Mouse (Mus musculus) kidney, adult 2 months (tissue): ENCODE results near the gene Cnnm3. TPM values are rescaled to one million over a fixed set of nuclear protein-coding genes. Genes with fewer than 3 reads are reported as not detected.

Experiments
- DNase-seq: peaks from one replicate; pipeline ENCODE4 v3.0.0; 2021
- H3K27ac ChIP-seq: fragments of 200-500 bp; 2 replicates; pipeline ENCODE4 v1.5.1; 2012; ENCODE audit warnings: low read depth, low read length, control low read depth, inconsistent platforms; ENCODE audit not compliant: insufficient read depth
- H3K27me3 ChIP-seq: fragments of 200-500 bp; replicated peaks from 2 replicates; pipeline ENCODE4 v1.6.1; 2012; ENCODE audit warnings: mild to moderate bottlenecking, moderate library complexity, low read length, inconsistent platforms; ENCODE audit not compliant: control insufficient read depth, insufficient read depth
- H3K36me3 ChIP-seq: fragments of 200-500 bp; 2 replicates; pipeline ENCODE4 v1.6.1; 2012; ENCODE audit warnings: mild to moderate bottlenecking, moderate library complexity, low read length, inconsistent platforms; ENCODE audit not compliant: control insufficient read depth, insufficient read depth
- H3K4me1 ChIP-seq: fragments of 200-500 bp; 2 replicates; pipeline ENCODE4 v1.6.1; 2011; ENCODE audit warnings: low read length; ENCODE audit not compliant: control insufficient read depth, insufficient read depth
- H3K4me3 ChIP-seq: fragments of 200-500 bp; 2 replicates; pipeline ENCODE4 v1.5.1; 2011; ENCODE audit warnings: mild to moderate bottlenecking, low read depth, low read length, control low read depth; ENCODE audit not compliant: insufficient read depth
- CTCF ChIP-seq: fragments of 200-500 bp; conservative IDR thresholded peaks from 2 replicates; pipeline ENCODE4 v1.5.1; 2011; ENCODE audit warnings: low read depth, mild to moderate bottlenecking, control low read depth, low read length, moderate library complexity, mixed read lengths; ENCODE audit not compliant: insufficient read depth, insufficient read length
- POLR2A ChIP-seq: fragments of 200-500 bp; IDR thresholded peaks from one replicate; pipeline ENCODE4 v1.6.1; 2011; ENCODE audit warnings: low read depth, low read length, control low read depth
- WGBS: fragments of 180-500 bp; shearing (Covaris S2); methylation state at CpG from one replicate; pipeline ENCODE4 v1.1.7; 2018; 5-methylcytosine and 5-hydroxymethylcytosine counted together
- polyA plus RNA-seq: library from polyadenylated mRNA; depleted of rRNA; stranded (reverse); fragments of >200 nt; gene quantifications from 2 replicates; pipeline ENCODE4 v1.2.3, GENCODE M21; 2012

Gene Cnnm3
- polyA plus RNA-seq, 1 experiment = 19.8 TPM

- 70% methylated on average over 11 of the region's 11 CpGs for WGBS
- Histone ChIP-seq H3K27me3 (no peaks in the 10 kb centered on the region), H3K4me1 (peaks cover 7% of the 10 kb centered on the region; the same call in 1 of the 2 replicates), H3K36me3 (no peaks in the 10 kb centered on the region; the same call in 1 of the 2 replicates), H3K4me3 (no peak overlapping the region), H3K27ac (no peak overlapping the region)
- no peak for DNase-seq
- TF ChIP-seq POLR2A = no peak
- TF ChIP-seq CTCF = no peak
These were observed 8.0 kb downstream of the Cnnm3 start for GRCm38 (mm10) chr1:36519626-36520025.

- WGBS = 92% methylated on average over 7 of the region's 7 CpGs
- no peak for DNase-seq
- Histone ChIP-seq H3K27me3 (no peaks in the 10 kb centered on the region), H3K4me3 (no peak overlapping the region), H3K36me3 (no peaks in the 10 kb centered on the region; the same call in 1 of the 2 replicates), H3K27ac (no peak overlapping the region), H3K4me1 (peaks cover 7% of the 10 kb centered on the region; the same call in 1 of the 2 replicates)
- TF ChIP-seq POLR2A (no peak), CTCF (no peak)
These were observed 10.5 kb downstream of the Cnnm3 start for GRCm38 (mm10) chr1:36522210-36522609.

- Histone ChIP-seq H3K4me3 (no peak overlapping the region), H3K27ac (no peak overlapping the region), H3K36me3 (no peaks in the 10 kb centered on the region; the same call in 1 of the 2 replicates), H3K4me1 (no peaks in the 10 kb centered on the region; the same call in 1 of the 2 replicates), H3K27me3 (no peaks in the 10 kb centered on the region)
- TF ChIP-seq POLR2A (no peak), CTCF (no peak)
- no peak for DNase-seq
- WGBS = 65% methylated on average over 9 of the region's 9 CpGs
These were observed 11.8 kb downstream of the Cnnm3 start for GRCm38 (mm10) chr1:36523332-36524013.

GRCm38 (mm10) chr1:36524058-36524457 is 12.4 kb downstream of the Cnnm3 start:
- TF ChIP-seq POLR2A (no peak), CTCF (no peak)
- Histone ChIP-seq H3K4me3 (no peak overlapping the region), H3K4me1 (no peaks in the 10 kb centered on the region), H3K36me3 (no peaks in the 10 kb centered on the region; the same call in 1 of the 2 replicates), H3K27ac (no peak overlapping the region), H3K27me3 (no peaks in the 10 kb centered on the region)
- DNase-seq = no peak
- 75% methylated on average over 5 of the region's 5 CpGs for WGBS

- DNase-seq = no peak
- H3K4me3 ChIP-seq = no peak overlapping the region
- no peaks in the 10 kb centered on the region; the same call in 1 of the 2 replicates for H3K36me3 ChIP-seq
- WGBS = 72% methylated on average over 12 of the region's 12 CpGs
- no peaks in the 10 kb centered on the region for H3K4me1 ChIP-seq
- TF ChIP-seq CTCF = no peak
- TF ChIP-seq POLR2A = no peak
- H3K27me3 ChIP-seq = no peaks in the 10 kb centered on the region
- no peak overlapping the region for H3K27ac ChIP-seq
These were observed 14.1 kb downstream of the Cnnm3 start for GRCm38 (mm10) chr1:36525774-36526173.

- Histone ChIP-seq H3K27ac (no peak overlapping the region), H3K36me3 (no peaks in the 10 kb centered on the region; the same call in 1 of the 2 replicates), H3K27me3 (no peaks in the 10 kb centered on the region), H3K4me1 (no peaks in the 10 kb centered on the region), H3K4me3 (no peak overlapping the region)
- no peak for DNase-seq
- TF ChIP-seq CTCF = no peak
- no peak for TF ChIP-seq POLR2A
- 72% methylated on average over 10 of the region's 10 CpGs for WGBS
These were observed 15.2 kb downstream of the Cnnm3 start for GRCm38 (mm10) chr1:36526903-36527302.

GRCm38 (mm10) chr1:36528351-36528750 is 16.7 kb downstream of the Cnnm3 start:
- DNase-seq = no peak
- WGBS = 21% methylated on average over 1 of the region's 1 CpGs
- Histone ChIP-seq H3K27me3 (no peaks in the 10 kb centered on the region), H3K4me1 (no peaks in the 10 kb centered on the region), H3K27ac (no peak overlapping the region), H3K36me3 (no peaks in the 10 kb centered on the region; the same call in 1 of the 2 replicates), H3K4me3 (no peak overlapping the region)
- TF ChIP-seq POLR2A = no peak
- TF ChIP-seq CTCF = no peak
